Mouse (Mus musculus): ENCODE results near the gene Umodl1. TPM values are rescaled to one million over a fixed set of nuclear protein-coding genes. Genes with fewer than 3 reads are reported as not detected.

Umodl1 gene
- polyA plus RNA-seq, 1 experiment from 2014 or later = 0.10 TPM

DNA sequence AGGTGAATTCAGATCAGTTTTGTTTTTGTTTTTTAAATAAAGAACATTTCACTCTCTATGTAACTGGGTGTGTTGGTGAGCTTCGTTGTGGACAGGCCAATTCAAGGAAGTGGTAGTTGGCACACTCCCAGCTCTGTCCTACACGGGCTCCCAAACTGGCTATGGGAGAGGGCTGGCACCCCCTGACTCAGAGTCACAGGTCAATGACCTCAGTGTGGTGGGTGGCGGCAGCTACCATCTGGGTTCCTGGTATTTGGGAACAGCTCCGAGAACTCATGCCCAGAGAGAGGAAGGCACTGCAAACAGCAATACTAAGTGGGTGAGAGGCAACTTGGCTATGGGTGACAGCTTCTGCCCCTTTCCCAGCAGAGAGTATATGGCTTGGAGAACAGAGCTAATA lies 83.9 kb downstream of the Umodl1 start:
- no peaks in the 10 kb centered on the region for H3K9me3 ChIP-seq (replicated peaks)
- H3K4me3 ChIP-seq (replicated peaks) = no peak overlapping the region
- no peaks in the 10 kb centered on the region for H3K36me3 ChIP-seq (replicated peaks)
- no peak overlapping the region for H3K9ac ChIP-seq
- no peak overlapping the region for H3K27ac ChIP-seq (replicated peaks)
- ATAC-seq (ENCODE audit: insufficient read depth) = no peak
- 40% methylated on average over 4 of the region's 4 CpGs for WGBS (ENCODE audit: insufficient replicate concordance)
- H3K4me2 ChIP-seq = no peak overlapping the region
- peaks cover 51% of the 10 kb centered on the region for H3K4me1 ChIP-seq (replicated peaks)
- no peaks in the 10 kb centered on the region; the same call in 1 of the 2 replicates for H3K27me3 ChIP-seq

GRCm38 (mm10) chr17:31039626-31040025 lies 85.2 kb downstream of the Umodl1 start:
- Histone ChIP-seq H3K9me3 (replicated peaks) (no peaks in the 10 kb centered on the region), H3K4me1 (replicated peaks) (peaks cover 39% of the 10 kb centered on the region), H3K27ac (replicated peaks) (0 out of 2 replicates have a peak overlapping the region, but pooled peaks have one; percentile 1), H3K36me3 (replicated peaks) (no peaks in the 10 kb centered on the region), H3K4me3 (replicated peaks) (no peak overlapping the region), H3K4me2 (0 out of 2 replicates have a peak overlapping the region, but pooled peaks have one; percentile 6), H3K9ac (no peak overlapping the region), H3K27me3 (no peaks in the 10 kb centered on the region; the same call in 1 of the 2 replicates)
- ATAC-seq (ENCODE audit: insufficient read depth) = 0 out of 2 replicates have a peak, but pooled peaks have one; percentile 22
- 19% methylated on average over 7 of the region's 7 CpGs for WGBS (ENCODE audit: insufficient replicate concordance)

DNA sequence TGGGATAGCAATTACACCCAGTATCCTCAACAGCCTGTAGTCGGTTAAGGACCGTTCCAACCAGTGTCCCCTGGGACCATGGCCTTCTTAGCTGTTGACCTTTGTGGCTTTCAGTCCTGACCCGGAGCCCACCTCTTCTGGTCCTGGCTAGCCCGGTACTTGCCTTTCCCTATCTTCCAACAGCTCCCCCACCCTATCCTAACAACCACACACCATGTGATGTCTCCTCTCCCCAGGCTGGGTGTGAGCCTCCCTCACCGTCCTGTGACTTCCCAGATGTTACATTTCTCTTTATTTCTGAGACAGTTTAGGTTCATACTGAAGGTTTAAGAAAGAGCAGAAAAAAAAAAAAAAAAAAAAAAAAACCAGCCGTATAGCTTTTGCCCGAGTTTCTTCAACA lies 86.0 kb downstream of the Umodl1 start:
- WGBS (ENCODE audit: insufficient replicate concordance) = 52% methylated on average over 7 of the region's 7 CpGs
- Histone ChIP-seq H3K4me1 (replicated peaks) (peaks cover 33% of the 10 kb centered on the region), H3K9ac (no peak overlapping the region), H3K27me3 (no peaks in the 10 kb centered on the region; the same call in 1 of the 2 replicates), H3K9me3 (replicated peaks) (no peaks in the 10 kb centered on the region), H3K36me3 (replicated peaks) (no peaks in the 10 kb centered on the region), H3K4me2 (no peak overlapping the region), H3K4me3 (replicated peaks) (no peak overlapping the region), H3K27ac (replicated peaks) (0 out of 2 replicates have a peak overlapping the region, but pooled peaks have one; percentile 1)
- no peak for ATAC-seq (ENCODE audit: insufficient read depth)

GRCm38 (mm10) chr17:31042751-31043150 lies 88.3 kb downstream of the Umodl1 start:
- Histone ChIP-seq H3K4me2 (no peak overlapping the region), H3K27me3 (no peaks in the 10 kb centered on the region; the same call in 1 of the 2 replicates), H3K36me3 (replicated peaks) (no peaks in the 10 kb centered on the region), H3K27ac (replicated peaks) (no peak overlapping the region), H3K4me3 (replicated peaks) (no peak overlapping the region), H3K4me1 (replicated peaks) (peaks cover 22% of the 10 kb centered on the region), H3K9me3 (replicated peaks) (no peaks in the 10 kb centered on the region), H3K9ac (no peak overlapping the region)
- no peak for ATAC-seq (ENCODE audit: insufficient read depth)
- WGBS (ENCODE audit: insufficient replicate concordance) = 57% methylated on average over 2 of the region's 2 CpGs

- 0 out of 2 replicates have a peak, but pooled peaks cover 6% of the 10 kb centered on the region for H3K9me3 ChIP-seq (replicated peaks)
- peak within 1 kb of the TSS; percentile 60 for H3K4me3 ChIP-seq (replicated peaks)
- ATAC-seq (ENCODE audit: insufficient read depth) = peak; percentile 52
- H3K27ac ChIP-seq (replicated peaks) = peak within 1 kb of the TSS; percentile 66
- peaks cover 53% of the 10 kb centered on the region for H3K4me1 ChIP-seq (replicated peaks)
- peak within 1 kb of the TSS; percentile 82 for H3K4me2 ChIP-seq
- no peaks in the 10 kb centered on the region for H3K36me3 ChIP-seq (replicated peaks)
- H3K9ac ChIP-seq = peak within 1 kb of the TSS; percentile 42
- WGBS (ENCODE audit: insufficient replicate concordance) = 4% methylated on average over 49 of the region's 49 CpGs
- peaks cover 71% of the 10 kb centered on the region for H3K27me3 ChIP-seq
These were observed 102.9 kb downstream of the Umodl1 start, which contains the start of gene Abcg1 for GRCm38 (mm10) chr17:31057151-31057890. Gene Abcg1 (plus strand): TSS chr17:31057675.

- Histone ChIP-seq H3K36me3 (replicated peaks) (no peaks in the 10 kb centered on the region), H3K27ac (replicated peaks) (peak overlapping the region; percentile 66), H3K9ac (peak overlapping the region; percentile 42), H3K4me1 (replicated peaks) (peaks cover 53% of the 10 kb centered on the region), H3K4me2 (peak overlapping the region; percentile 82), H3K4me3 (replicated peaks) (peak overlapping the region; percentile 60), H3K9me3 (replicated peaks) (0 out of 2 replicates have a peak, but pooled peaks cover 4% of the 10 kb centered on the region), H3K27me3 (peaks cover 71% of the 10 kb centered on the region)
- peak; percentile 32; the same call in 1 of the 2 replicates for ATAC-seq (ENCODE audit: insufficient read depth)
- WGBS (ENCODE audit: insufficient replicate concordance) = 1% methylated on average over 31 of the region's 31 CpGs
These were observed 103.7 kb downstream of the Umodl1 start for GRCm38 (mm10) chr17:31057891-31058744.

DNA sequence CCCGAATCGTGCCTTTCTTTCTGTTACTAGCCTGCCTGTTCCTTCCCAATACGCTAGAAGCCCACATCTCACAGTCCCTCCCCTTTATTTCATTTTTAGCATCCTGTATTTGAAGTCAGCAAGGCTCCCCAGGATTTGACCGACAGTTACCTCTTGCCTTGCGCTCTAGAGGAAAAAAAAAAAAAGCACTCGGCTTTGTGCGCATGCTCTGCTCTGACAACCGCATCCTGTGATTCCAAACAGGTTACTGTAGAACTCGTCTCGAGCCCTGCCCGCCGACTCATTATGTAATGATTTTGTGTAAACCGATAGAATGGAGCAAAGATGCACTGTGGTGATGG lies 104.3 kb downstream of the Umodl1 start:
- Histone ChIP-seq H3K36me3 (replicated peaks) (no peaks in the 10 kb centered on the region), H3K4me3 (replicated peaks) (peak overlapping the region; percentile 60), H3K27ac (replicated peaks) (peak overlapping the region; percentile 66), H3K27me3 (peaks cover 71% of the 10 kb centered on the region), H3K9ac (no peak overlapping the region), H3K4me2 (peak overlapping the region; percentile 82), H3K9me3 (replicated peaks) (no peaks in the 10 kb centered on the region), H3K4me1 (replicated peaks) (peaks cover 53% of the 10 kb centered on the region)
- WGBS (ENCODE audit: insufficient replicate concordance) = under 1% methylated on average over 13 of the region's 13 CpGs
- ATAC-seq (ENCODE audit: insufficient read depth) = 0 out of 2 replicates have a peak, but pooled peaks have one; percentile 8

GRCm38 (mm10) chr17:31060196-31060587 lies 105.8 kb downstream of the Umodl1 start:
- Histone ChIP-seq H3K9me3 (replicated peaks) (no peaks in the 10 kb centered on the region), H3K27me3 (peaks cover 63% of the 10 kb centered on the region), H3K4me1 (replicated peaks) (peaks cover 53% of the 10 kb centered on the region), H3K9ac (no peak overlapping the region), H3K27ac (replicated peaks) (0 out of 2 replicates have a peak overlapping the region, but pooled peaks have one; percentile 57), H3K4me3 (replicated peaks) (no peak overlapping the region), H3K36me3 (replicated peaks) (no peaks in the 10 kb centered on the region), H3K4me2 (peak overlapping the region; percentile 46)
- 42% methylated on average over 4 of the region's 4 CpGs for WGBS (ENCODE audit: insufficient replicate concordance)
- ATAC-seq (ENCODE audit: insufficient read depth) = no peak

Small RNAs within 50 kb of the gene (microRNA-seq; reads per million reads assigned to microRNA genes)
- gene Gm24026 = not detected

Other genes with a start within 250 kb of the Umodl1 start
- not detected in 2 replicates for gene Glp1r, start 52.8 kb upstream of the Umodl1 start, polyA plus RNA-seq (2015; fragmentation: Nextera tagmentation; extraction: Ambion mirVana)
- 9.3 and 10.2 TPM in 2 replicates for gene Abcg1, start 103.0 kb downstream of the Umodl1 start, polyA plus RNA-seq (2015; fragmentation: Nextera tagmentation; extraction: Ambion mirVana)
- 74.3 and 97.3 TPM in 2 replicates for gene Tff3, start 175.0 kb downstream of the Umodl1 start, polyA plus RNA-seq (2015; fragmentation: Nextera tagmentation; extraction: Ambion mirVana)
- not detected in 2 replicates for gene Tff2, start 189.6 kb downstream of the Umodl1 start, polyA plus RNA-seq (2015; fragmentation: Nextera tagmentation; extraction: Ambion mirVana)
- not detected in 2 replicates for gene Tff1, start 210.6 kb downstream of the Umodl1 start, polyA plus RNA-seq (2015; fragmentation: Nextera tagmentation; extraction: Ambion mirVana)
- 0.29 and 0.46 TPM in 2 replicates for gene Tmprss3, start 244.3 kb downstream of the Umodl1 start, polyA plus RNA-seq (2015; fragmentation: Nextera tagmentation; extraction: Ambion mirVana)

All from liver, embryonic 15.5 days (tissue).